Mouse (Mus musculus): ENCODE measurements around the gene Foxn4. TPM values are rescaled to one million over a fixed set of nuclear protein-coding genes. Genes with fewer than 3 reads are reported as not detected.

Foxn4 gene
- total RNA-seq, 1 experiment from 2014 or later, result not detected

- ATAC-seq (ENCODE audit: extremely low read depth, insufficient number of reproducible peaks, low FRiP score, poor library complexity, severe bottlenecking), result no peak
Measured at GRCm38 (mm10) chr5:114206158-114206557, 67.4 kb downstream of the Foxn4 start.

Other genes starting within 250 kb of the Foxn4 start
- gene Usp30, start 208.3 kb downstream of the Foxn4 start, total RNA-seq (2017), result 8.5 and 10.6 TPM in 2 replicates
- gene Svop, start 182.2 kb downstream of the Foxn4 start, total RNA-seq (2017), result not detected in 2 replicates
- gene Alkbh2, start 145.6 kb downstream of the Foxn4 start, total RNA-seq (2017), result 3.8 and 7.7 TPM in 2 replicates
- gene Ung, start 143.4 kb downstream of the Foxn4 start, total RNA-seq (2017), result 5.5 and 5.6 TPM in 2 replicates
- 0.86 TPM in 1 of 2 replicates, not detected in the other for gene Acacb, start 127.3 kb downstream of the Foxn4 start, total RNA-seq (2017)
- gene Myo1h, start 15.4 kb upstream of the Foxn4 start, total RNA-seq (2017), result 1.6 TPM in 2 replicates
- 79.2 and 88.8 TPM in 2 replicates for gene Kctd10, start 106.7 kb upstream of the Foxn4 start, total RNA-seq (2017)
- gene Ube3b, start 106.8 kb upstream of the Foxn4 start, total RNA-seq (2017), result 31.7 and 32.2 TPM in 2 replicates
- 5.4 and 6.3 TPM in 2 replicates for gene Mmab, start 170.3 kb upstream of the Foxn4 start, total RNA-seq (2017)
- 2.0 and 2.7 TPM in 2 replicates for gene Mvk, start 170.5 kb upstream of the Foxn4 start, total RNA-seq (2017)

All from neutrophil, adult 5-6 weeks (primary cell).